Mouse (Mus musculus): ENCODE data around the gene Fgfr2.

- TF ChIP-seq POLR2A (IDR thresholded peaks at IDR 0.05; ENCODE audit: low read depth, low read length) (no peak), CTCF (IDR thresholded peaks at IDR 0.05; ENCODE audit: extremely low read depth, insufficient read length, insufficient replicate concordance, low read depth, low read length) (no peak)
Observed at GRCm38 (mm10) chr7:132875391-132876086, 247.6 kb downstream of the Fgfr2 start.

Data from small intestine, adult 2 months (tissue).